ENCODE assay signal across 11 mouse cellular contexts in the genomic region with DNA sequence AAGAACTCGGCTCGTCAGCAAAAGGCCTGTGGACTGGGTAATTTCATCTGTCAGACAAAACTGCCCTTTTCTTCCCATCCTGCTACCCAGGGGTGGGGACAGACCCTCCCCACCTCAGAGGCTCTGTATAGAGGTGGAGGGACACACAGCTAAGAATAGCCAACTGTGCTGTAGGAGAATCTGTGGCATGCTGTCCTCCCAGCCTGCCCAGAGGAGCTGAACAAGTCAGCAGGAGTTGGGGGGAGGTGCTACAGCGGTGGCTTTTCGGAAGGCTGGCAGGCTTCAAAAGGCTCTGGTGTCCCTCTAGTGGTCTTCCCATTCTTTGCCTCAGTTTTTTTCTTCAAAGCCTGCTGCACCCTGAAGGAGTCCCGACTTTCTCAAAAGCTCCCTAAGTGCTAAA. TPM values are rescaled to one million over a fixed set of nuclear protein-coding genes. Genes with fewer than 3 reads are reported as not detected.
A peak's percentile ranks its signal among the peaks of the same experiment; 100 is the strongest.
DNase-seq lines count a peak whose midpoint lies in the region; ATAC-seq lines count a peak whose summit lies in the region.
"Had no signal": no experiment of that assay in that cellular context is flagged by ENCODE, and none has a peak within 500 bp of the region (broad histone marks: within the 10 kb centered on the region; RNA-seq: fewer than 3 reads in every experiment).

No protein-coding gene starts in this region.

- peaks cover 45% of the 10 kb centered on the region for H3K36me3 ChIP-seq in heart, embryonic 16.5 days (ENCODE audit: control insufficient read depth, insufficient read depth)

- H3K27me3 ChIP-seq in heart, embryonic 16.5 days (ENCODE audit: control insufficient read depth, insufficient read depth, low read length): no peaks in the 10 kb centered on the region
- H3K27me3 ChIP-seq: limb, embryonic 15.5 days had no signal

- peak; percentile 90 for ATAC-seq in heart, embryonic 16.5 days (replicated peaks; ENCODE audit: extremely low read depth, insufficient read depth, low FRiP score)
- ATAC-seq: intestine, embryonic 16.5 days had no signal

- peak overlapping the region; percentile 31 for H3K4me2 ChIP-seq in heart, embryonic 16.5 days (ENCODE audit: low read depth, low read length)
- H3K4me2 ChIP-seq: limb, embryonic 15.5 days had no signal

- H3K9ac ChIP-seq in heart, embryonic 16.5 days (ENCODE audit: low read length): peak overlapping the region; percentile 59
- H3K9ac ChIP-seq: limb, embryonic 15.5 days had no signal

- peaks cover 25% of the 10 kb centered on the region for H3K4me1 ChIP-seq in heart, embryonic 16.5 days (ENCODE audit: control insufficient read depth, insufficient read depth, low read length)

- no peak overlapping the region for H3K4me3 ChIP-seq in heart, embryonic 16.5 days (ENCODE audit: low read length)
- H3K4me3 ChIP-seq: forebrain, embryonic 10.5 days; limb, embryonic 15.5 days had no signal

- no peaks in the 10 kb centered on the region for H3K9me3 ChIP-seq in heart, embryonic 16.5 days (replicated peaks; ENCODE audit: control insufficient read depth, low read length)
- H3K9me3 ChIP-seq: forebrain, embryonic 10.5 days; limb, embryonic 15.5 days had no signal

- DNase-seq in heart, adult 8-10 months (ENCODE audit: low spot score): peak; percentile 36
- DNase-seq in heart, adult 11 months: no peak
- DNase-seq in right cerebral cortex, postnatal 14 days: peak; percentile 51
- no peak for DNase-seq in right cerebral cortex, adult 18-20 months
- DNase-seq in cerebellum, postnatal 4 days (ENCODE audit: low spot score in 2 of 2): no peak
- no peak for DNase-seq in kidney, adult 9 months
- no peak for DNase-seq in cerebellum, adult 9-11 months

- H3K27ac ChIP-seq in heart, embryonic 16.5 days (ENCODE audit: low read length): peak overlapping the region; percentile 91
- H3K27ac ChIP-seq: forebrain, embryonic 10.5 days; limb, embryonic 15.5 days had no signal

- WGBS in heart, embryonic 16.5 days: 23% methylated on average over 5 of the region's 5 CpGs

RNA-seq across cellular contexts. Expression of a gene that starts 13.2 kb away (rescaled TPM):
- total RNA-seq in heart, adult 8-10 months (2022): 10 to 100 TPM in 3 of 4 experiments, 1 to 10 TPM in 1; 9.5 to 16.7 (median 13.2) TPM
- polyA plus RNA-seq in heart, embryonic 16.5 days (2015; fragmentation: Nextera tagmentation; extraction: Ambion mirVana): 8.2 and 8.7 TPM in 2 replicates

RNA-seq across cellular contexts. Expression of a gene that starts 13.4 kb away (rescaled TPM):
- 100 to 1,000 TPM; 373 to 528 (median 455) TPM for total RNA-seq in heart, adult 8-10 months (2022)
- 372 and 379 TPM in 2 replicates for polyA plus RNA-seq in heart, embryonic 16.5 days (2015; fragmentation: Nextera tagmentation; extraction: Ambion mirVana)

RNA-seq across cellular contexts. Expression of a gene that starts 13.8 kb away (rescaled TPM):
- under 1 TPM in 1 of 4 experiments, not detected in 3; 0.19 TPM for total RNA-seq in heart, adult 8-10 months (2022)
- polyA plus RNA-seq in heart, embryonic 16.5 days (2015; fragmentation: Nextera tagmentation; extraction: Ambion mirVana): 1.1 and 2.0 TPM in 2 replicates

RNA-seq across cellular contexts. Expression of a gene that starts 28.3 kb away (rescaled TPM):
- total RNA-seq in heart, adult 8-10 months (2022): 1 to 10 TPM; 1.3 to 3.1 (median 2.4) TPM
- polyA plus RNA-seq in heart, embryonic 16.5 days (2015; fragmentation: Nextera tagmentation; extraction: Ambion mirVana): 0.29 and 0.47 TPM in 2 replicates

Comparison
In these comparisons a context has a peak if more than half of its experiments do, and no peak if none do; other contexts are left out.
1. DNase-seq: peak in heart, adult 8-10 months (single experiment) and right cerebral cortex, postnatal 14 days (single experiment); none in heart, adult 11 months (single experiment), right cerebral cortex, adult 18-20 months (single experiment), cerebellum, postnatal 4 days (0 of 2), kidney, adult 9 months (single experiment) and cerebellum, adult 9-11 months (single experiment).